Mouse (Mus musculus): ENCODE results near the gene Ccr7. TPM values are rescaled to one million over a fixed set of nuclear protein-coding genes. Genes with fewer than 3 reads are reported as not detected.

Ccr7 gene
- polyA plus RNA-seq, 1 experiment from 2014 or later, result 0.41 TPM

- peak overlapping the region; percentile 8; the same call in 1 of the 2 replicates for H3K27ac ChIP-seq (ENCODE audit: low read depth, low read length)
- 80% methylated on average over 8 of the region's 8 CpGs for WGBS
- H3K27me3 ChIP-seq (ENCODE audit: control insufficient read depth, insufficient read depth, low read length), result no peaks in the 10 kb centered on the region
- ATAC-seq (ENCODE audit: insufficient read depth, low FRiP score, low TSS enrichment), result no peak
- no peak overlapping the region for H3K4me3 ChIP-seq (ENCODE audit: low read depth, low read length)
- H3K9ac ChIP-seq (ENCODE audit: low read length), result no peak overlapping the region
- no peak overlapping the region for H3K4me2 ChIP-seq (ENCODE audit: low read depth)
- H3K9me3 ChIP-seq (ENCODE audit: control insufficient read depth, low read length), result no peaks in the 10 kb centered on the region
- peaks cover 25% of the 10 kb centered on the region for H3K4me1 ChIP-seq (ENCODE audit: control insufficient read depth, insufficient read depth, low read length)
- H3K36me3 ChIP-seq (ENCODE audit: control insufficient read depth, insufficient read depth, low read length), result no peaks in the 10 kb centered on the region
- no peak for DNase-seq (ENCODE audit: low spot score)
These were observed 19.8 kb downstream of the Ccr7 start for GRCm38 (mm10) chr11:99135047-99135440.

- Histone ChIP-seq H3K27me3 (ENCODE audit: control insufficient read depth, insufficient read depth, low read length) (no peaks in the 10 kb centered on the region), H3K4me2 (ENCODE audit: low read depth) (no peak overlapping the region), H3K4me1 (ENCODE audit: control insufficient read depth, insufficient read depth, low read length) (peaks cover 28% of the 10 kb centered on the region), H3K36me3 (ENCODE audit: control insufficient read depth, insufficient read depth, low read length) (no peaks in the 10 kb centered on the region), H3K4me3 (ENCODE audit: low read depth, low read length) (no peak overlapping the region), H3K9me3 (ENCODE audit: control insufficient read depth, low read length) (no peaks in the 10 kb centered on the region), H3K27ac (ENCODE audit: low read depth, low read length) (no peak overlapping the region; the same call in 1 of the 2 replicates), H3K9ac (ENCODE audit: low read length) (no peak overlapping the region)
- ATAC-seq (ENCODE audit: insufficient read depth, low FRiP score, low TSS enrichment) (no peak), DNase-seq (ENCODE audit: low spot score) (no peak)
- 56% methylated on average over 15 of the region's 15 CpGs for WGBS
These were observed 20.4 kb downstream of the Ccr7 start for GRCm38 (mm10) chr11:99134266-99135046.

- Histone ChIP-seq H3K27ac (ENCODE audit: low read depth, low read length) (peak overlapping the region; percentile 35; the same call in 1 of the 2 replicates), H3K4me1 (ENCODE audit: control insufficient read depth, insufficient read depth, low read length) (peaks cover 29% of the 10 kb centered on the region), H3K4me2 (ENCODE audit: low read depth) (no peak overlapping the region), H3K9ac (ENCODE audit: low read length) (no peak overlapping the region), H3K9me3 (ENCODE audit: control insufficient read depth, low read length) (no peaks in the 10 kb centered on the region), H3K36me3 (ENCODE audit: control insufficient read depth, insufficient read depth, low read length) (no peaks in the 10 kb centered on the region), H3K27me3 (ENCODE audit: control insufficient read depth, insufficient read depth, low read length) (no peaks in the 10 kb centered on the region), H3K4me3 (ENCODE audit: low read depth, low read length) (no peak overlapping the region)
- DNase-seq (ENCODE audit: low spot score) (no peak), ATAC-seq (ENCODE audit: insufficient read depth, low FRiP score, low TSS enrichment) (no peak)
- WGBS, result 42% methylated on average over 5 of the region's 5 CpGs
These were observed 21.5 kb downstream of the Ccr7 start for GRCm38 (mm10) chr11:99133285-99133897.

GRCm38 (mm10) chr11:99132091-99132730 lies 22.7 kb downstream of the Ccr7 start:
- ATAC-seq (ENCODE audit: insufficient read depth, low FRiP score, low TSS enrichment) (peak; percentile 77), DNase-seq (ENCODE audit: low spot score) (peak; percentile 79)
- Histone ChIP-seq H3K4me1 (ENCODE audit: control insufficient read depth, insufficient read depth, low read length) (peaks cover 29% of the 10 kb centered on the region), H3K9ac (ENCODE audit: low read length) (peak overlapping the region; percentile 47), H3K27ac (ENCODE audit: low read depth, low read length) (peak overlapping the region; percentile 89), H3K36me3 (ENCODE audit: control insufficient read depth, insufficient read depth, low read length) (no peaks in the 10 kb centered on the region), H3K27me3 (ENCODE audit: control insufficient read depth, insufficient read depth, low read length) (no peaks in the 10 kb centered on the region), H3K4me3 (ENCODE audit: low read depth, low read length) (0 out of 2 replicates have a peak overlapping the region, but pooled peaks have one; percentile 10), H3K4me2 (ENCODE audit: low read depth) (peak overlapping the region; percentile 42), H3K9me3 (ENCODE audit: control insufficient read depth, low read length) (no peaks in the 10 kb centered on the region)
- WGBS, result 2% methylated on average over 11 of the region's 11 CpGs

GRCm38 (mm10) chr11:99131463-99131840 lies 23.4 kb downstream of the Ccr7 start:
- no peaks in the 10 kb centered on the region for H3K36me3 ChIP-seq (ENCODE audit: control insufficient read depth, insufficient read depth, low read length)
- peak overlapping the region; percentile 42 for H3K4me2 ChIP-seq (ENCODE audit: low read depth)
- no peaks in the 10 kb centered on the region for H3K27me3 ChIP-seq (ENCODE audit: control insufficient read depth, insufficient read depth, low read length)
- H3K9me3 ChIP-seq (ENCODE audit: control insufficient read depth, low read length), result no peaks in the 10 kb centered on the region
- H3K27ac ChIP-seq (ENCODE audit: low read depth, low read length), result peak overlapping the region; percentile 89
- DNase-seq (ENCODE audit: low spot score) (no peak), ATAC-seq (ENCODE audit: insufficient read depth, low FRiP score, low TSS enrichment) (no peak)
- WGBS, result 43% methylated on average over 12 of the region's 12 CpGs
- no peak overlapping the region for H3K4me3 ChIP-seq (ENCODE audit: low read depth, low read length)
- peaks cover 27% of the 10 kb centered on the region for H3K4me1 ChIP-seq (ENCODE audit: control insufficient read depth, insufficient read depth, low read length)
- peak overlapping the region; percentile 47; the same call in 1 of the 2 replicates for H3K9ac ChIP-seq (ENCODE audit: low read length)

- Histone ChIP-seq H3K27me3 (ENCODE audit: control insufficient read depth, insufficient read depth, low read length) (no peaks in the 10 kb centered on the region), H3K9ac (ENCODE audit: low read length) (no peak overlapping the region), H3K4me2 (ENCODE audit: low read depth) (no peak overlapping the region; the same call in 1 of the 2 replicates), H3K27ac (ENCODE audit: low read depth, low read length) (peak overlapping the region; percentile 89; the same call in 1 of the 2 replicates), H3K4me3 (ENCODE audit: low read depth, low read length) (no peak overlapping the region), H3K4me1 (ENCODE audit: control insufficient read depth, insufficient read depth, low read length) (peaks cover 26% of the 10 kb centered on the region), H3K36me3 (ENCODE audit: control insufficient read depth, insufficient read depth, low read length) (no peaks in the 10 kb centered on the region), H3K9me3 (ENCODE audit: control insufficient read depth, low read length) (no peaks in the 10 kb centered on the region)
- DNase-seq (ENCODE audit: low spot score), result no peak
- 61% methylated on average over 5 of the region's 5 CpGs for WGBS
- ATAC-seq (ENCODE audit: insufficient read depth, low FRiP score, low TSS enrichment), result no peak
These were observed 24.0 kb downstream of the Ccr7 start for GRCm38 (mm10) chr11:99130736-99131462.

GRCm38 (mm10) chr11:99129287-99129686 lies 25.6 kb downstream of the Ccr7 start:
- H3K4me3 ChIP-seq (ENCODE audit: low read depth, low read length), result no peak overlapping the region
- no peak for ATAC-seq (ENCODE audit: insufficient read depth, low FRiP score, low TSS enrichment)
- 21% methylated on average over 2 of the region's 2 CpGs for WGBS
- H3K4me1 ChIP-seq (ENCODE audit: control insufficient read depth, insufficient read depth, low read length), result peaks cover 26% of the 10 kb centered on the region
- no peak for DNase-seq (ENCODE audit: low spot score)
- H3K9ac ChIP-seq (ENCODE audit: low read length), result no peak overlapping the region
- H3K36me3 ChIP-seq (ENCODE audit: control insufficient read depth, insufficient read depth, low read length), result no peaks in the 10 kb centered on the region
- no peak overlapping the region for H3K27ac ChIP-seq (ENCODE audit: low read depth, low read length)
- no peaks in the 10 kb centered on the region for H3K9me3 ChIP-seq (ENCODE audit: control insufficient read depth, low read length)
- no peaks in the 10 kb centered on the region for H3K27me3 ChIP-seq (ENCODE audit: control insufficient read depth, insufficient read depth, low read length)
- no peak overlapping the region for H3K4me2 ChIP-seq (ENCODE audit: low read depth)

Measured in neural tube, embryonic 11.5 days (tissue).